Mouse (Mus musculus): ENCODE measurements around the gene Ttn. TPM values are rescaled to one million over a fixed set of nuclear protein-coding genes. Genes with fewer than 3 reads are reported as not detected.

The Ttn gene
- total RNA-seq, 2 experiments from 2014 or later = 0.02 to 0.09 TPM

DNA sequence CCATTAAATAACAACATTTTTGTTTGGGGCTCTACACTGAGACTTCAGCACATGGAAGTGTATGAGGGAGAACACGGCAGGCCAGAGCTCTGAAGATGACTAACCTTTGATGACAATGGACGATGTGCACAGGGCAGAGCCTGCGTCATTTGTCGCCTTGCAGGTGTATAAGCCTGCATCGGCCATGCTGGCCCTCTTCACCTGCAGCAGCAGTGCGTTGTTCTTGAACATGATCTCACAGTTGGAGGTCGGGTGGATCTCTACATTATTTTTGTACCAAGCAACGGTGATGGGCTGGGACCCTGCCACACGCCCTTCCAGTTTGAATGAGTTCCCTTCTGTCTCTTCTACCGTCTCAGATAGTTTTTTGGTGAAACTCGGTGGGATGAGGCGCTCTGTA, 106.8 kb downstream of the Ttn start:
- ATAC-seq (replicated peaks; ENCODE audit: low FRiP score, low TSS enrichment, poor library complexity, severe bottlenecking) = no peak

DNA sequence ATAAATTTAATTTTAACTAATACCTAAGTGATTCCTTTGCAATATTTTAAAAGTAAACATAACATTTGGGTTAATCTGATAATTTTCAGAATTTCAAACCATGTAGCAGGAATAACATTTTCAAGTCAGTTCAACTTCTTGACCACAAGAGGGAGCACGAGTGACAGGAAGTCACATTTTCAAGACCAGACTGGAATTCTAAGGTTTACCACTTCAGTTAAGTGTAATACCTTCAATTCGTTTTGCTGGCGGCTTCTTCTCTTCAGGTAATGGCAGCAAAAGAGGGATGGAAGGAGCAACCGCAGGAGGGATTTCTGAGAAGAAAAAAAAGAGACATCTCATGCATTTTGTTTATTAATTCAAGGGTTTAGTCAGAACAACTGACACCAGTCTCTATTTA, 115.4 kb downstream of the Ttn start:
- ATAC-seq (replicated peaks; ENCODE audit: low FRiP score, low TSS enrichment, poor library complexity, severe bottlenecking) = peak; percentile 75; the same call in 1 of the 2 replicates

DNA sequence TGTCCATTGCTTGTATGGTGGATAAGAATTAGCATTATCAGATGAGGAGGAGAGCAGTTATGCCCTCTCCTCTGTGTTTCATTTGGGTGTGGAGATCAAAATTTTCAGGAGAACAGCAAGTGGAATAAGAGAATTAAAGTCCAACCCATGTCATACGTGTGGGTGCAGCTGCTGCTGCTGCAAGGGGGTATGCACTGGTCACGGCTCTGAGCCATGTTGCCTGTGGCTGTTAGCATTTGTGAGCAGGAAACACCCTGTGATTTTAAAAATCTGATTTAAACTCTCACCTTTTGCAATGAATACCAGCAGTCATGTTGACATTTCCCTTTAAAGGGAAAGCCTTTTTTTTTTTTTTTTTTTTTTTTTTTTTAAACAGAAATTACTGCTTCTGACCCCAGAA, 116.8 kb downstream of the Ttn start:
- ATAC-seq (replicated peaks; ENCODE audit: low FRiP score, low TSS enrichment, poor library complexity, severe bottlenecking) = no peak

DNA sequence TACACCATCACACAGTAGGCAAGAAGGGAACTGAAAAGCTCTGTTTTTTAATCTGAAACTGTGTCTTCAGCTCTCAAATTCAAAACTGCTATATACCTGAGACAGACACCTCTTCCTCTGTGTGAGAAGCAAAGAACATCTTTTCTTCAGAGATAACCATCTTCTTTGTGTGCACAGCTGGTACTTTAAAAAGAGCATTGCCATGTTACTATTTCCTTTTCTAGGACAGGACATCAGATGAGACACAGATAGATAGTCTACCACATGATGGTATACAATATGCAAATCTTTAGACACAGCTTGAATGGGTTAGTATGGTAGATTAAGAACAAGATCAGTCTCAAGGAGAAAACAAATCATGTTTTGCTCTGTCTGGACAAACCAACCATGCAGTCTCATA, 121.0 kb downstream of the Ttn start:
- no peak for ATAC-seq (replicated peaks; ENCODE audit: low FRiP score, low TSS enrichment, poor library complexity, severe bottlenecking)

DNA sequence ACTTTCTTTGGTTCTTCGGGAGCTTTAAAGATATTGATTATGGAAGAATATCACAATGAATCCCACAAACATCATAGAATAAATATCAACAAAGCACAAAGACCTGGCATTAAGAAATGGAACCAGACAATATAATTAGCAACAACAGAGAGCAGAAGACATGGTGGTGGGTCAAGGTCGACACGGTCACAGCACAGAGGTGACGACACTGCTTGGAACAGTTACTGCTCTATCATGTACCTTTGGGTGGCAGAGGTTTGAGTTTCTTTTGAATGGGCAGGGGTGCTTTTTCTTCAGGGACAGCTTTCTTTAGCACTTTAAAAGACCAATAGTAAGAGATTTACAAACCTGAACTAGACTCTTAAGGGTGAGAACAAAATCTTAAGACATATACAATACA, 132.3 kb downstream of the Ttn start:
- ATAC-seq (replicated peaks; ENCODE audit: low FRiP score, low TSS enrichment, poor library complexity, severe bottlenecking) = no peak

DNA sequence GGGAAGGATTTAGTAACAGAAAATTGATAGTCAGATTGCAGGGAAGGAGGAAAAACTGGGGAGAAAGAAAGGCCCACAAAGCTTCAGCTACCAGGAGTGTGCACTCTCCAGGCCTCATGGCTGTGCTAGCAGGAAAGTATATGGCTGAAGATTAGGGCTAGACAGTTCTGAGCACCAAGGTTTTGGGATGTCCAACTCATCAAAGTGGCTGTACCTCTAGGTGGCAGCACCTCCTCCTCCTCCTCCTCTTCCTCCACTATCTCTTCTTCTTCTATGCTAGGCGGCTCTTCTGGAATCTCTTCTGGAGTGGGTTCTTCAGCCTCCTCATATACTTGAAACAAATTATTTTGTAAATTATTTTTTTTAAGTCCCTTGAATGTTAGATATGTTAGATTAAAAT, 139.2 kb downstream of the Ttn start:
- no peak for ATAC-seq (replicated peaks; ENCODE audit: low FRiP score, low TSS enrichment, poor library complexity, severe bottlenecking)

DNA sequence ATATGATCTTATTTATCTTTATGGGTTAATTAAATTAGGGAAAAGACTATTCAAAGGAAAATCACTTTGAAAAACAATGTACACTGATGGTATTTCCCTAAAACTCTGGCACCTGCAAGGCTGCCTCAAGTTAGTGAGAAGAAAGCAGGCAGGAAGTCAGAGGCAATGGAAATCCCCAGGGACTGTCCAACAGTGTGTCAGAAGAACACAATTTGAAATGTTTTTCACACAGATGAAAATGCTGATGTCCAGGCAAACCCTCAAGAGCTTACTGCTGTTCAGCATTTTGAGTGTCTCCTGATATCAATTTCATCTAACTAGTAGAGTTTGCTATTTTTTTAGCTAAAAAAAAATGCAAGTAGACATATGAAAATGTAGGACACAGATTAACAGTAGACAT, 161.9 kb downstream of the Ttn start:
- no peak for ATAC-seq (replicated peaks; ENCODE audit: low FRiP score, low TSS enrichment, poor library complexity, severe bottlenecking)

DNA sequence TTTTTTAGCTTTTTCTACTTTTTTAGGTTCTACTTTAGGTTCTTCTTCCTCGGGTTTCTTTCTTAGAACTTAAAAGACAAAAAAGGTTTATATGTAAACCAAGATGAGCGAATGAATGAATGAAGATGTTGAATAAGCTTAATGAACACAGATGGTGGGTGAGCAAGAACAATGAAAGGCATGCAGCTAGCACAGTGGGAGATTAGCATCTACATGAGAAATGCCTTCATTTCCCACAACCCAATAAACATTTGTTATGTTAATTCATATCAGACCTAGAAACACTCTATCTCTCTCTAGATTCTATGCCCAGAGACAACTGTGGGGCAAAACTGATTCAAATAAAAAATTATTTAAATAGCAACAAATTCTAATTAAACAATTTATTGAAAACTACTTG, 164.6 kb downstream of the Ttn start:
- no peak for ATAC-seq (replicated peaks; ENCODE audit: low FRiP score, low TSS enrichment, poor library complexity, severe bottlenecking)

DNA sequence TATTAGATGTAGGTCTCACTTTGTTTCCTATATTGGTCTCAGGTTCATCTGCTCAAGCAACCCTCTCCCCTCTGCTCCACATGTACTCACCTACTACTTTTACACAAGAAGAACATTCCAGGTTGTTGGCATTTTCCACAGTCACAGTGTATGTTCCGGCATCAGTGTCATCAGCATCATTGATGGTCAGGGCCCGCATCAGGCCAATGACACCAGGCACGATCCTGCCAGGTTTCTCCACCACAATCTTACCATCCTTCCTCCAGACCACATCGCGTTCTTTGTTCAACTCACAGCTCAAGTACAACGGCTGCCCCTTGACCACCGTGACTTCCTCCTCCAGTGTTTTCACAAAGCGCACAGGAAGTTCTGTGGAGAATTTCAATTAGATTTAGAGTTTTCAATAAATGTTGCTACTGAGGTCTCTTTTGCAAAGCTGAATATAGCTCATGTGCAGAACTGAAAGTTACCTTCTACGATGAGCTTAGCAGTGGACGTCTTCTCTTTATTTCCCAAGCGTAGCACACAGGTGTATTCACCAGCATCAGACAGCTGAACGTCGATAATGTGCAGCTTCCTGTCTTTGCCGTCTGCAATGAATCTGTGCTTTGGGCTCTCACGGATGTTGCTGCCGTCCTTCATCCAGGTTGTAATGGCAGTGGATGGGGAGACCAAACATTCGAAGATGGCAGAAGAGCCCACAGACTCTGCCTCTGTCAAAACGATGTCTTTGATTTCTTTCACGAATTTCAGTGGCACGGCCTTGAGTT, 168.1 kb downstream of the Ttn start:
- no peak for ATAC-seq (replicated peaks; ENCODE audit: low FRiP score, low TSS enrichment, poor library complexity, severe bottlenecking)

DNA sequence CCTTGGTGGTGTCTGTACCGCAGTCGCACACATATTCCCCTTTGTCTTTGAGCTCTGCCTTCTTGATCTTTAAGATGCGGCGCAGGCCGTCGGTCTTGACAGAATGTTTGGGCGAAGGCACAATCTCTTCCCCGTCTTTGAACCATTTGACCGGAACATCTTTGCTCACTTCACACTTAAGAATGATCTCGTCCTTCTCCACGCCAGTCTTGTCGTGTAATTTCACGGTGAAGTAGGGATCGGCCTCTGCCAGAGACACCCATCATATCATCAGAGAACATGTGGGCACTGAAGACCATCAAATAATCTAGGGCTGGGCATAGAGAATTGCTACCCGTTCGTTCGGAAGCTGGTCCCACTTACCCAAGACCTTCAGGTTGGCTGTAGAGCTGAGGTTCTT, 171.2 kb downstream of the Ttn start:
- ATAC-seq (replicated peaks; ENCODE audit: low FRiP score, low TSS enrichment, poor library complexity, severe bottlenecking) = no peak

DNA sequence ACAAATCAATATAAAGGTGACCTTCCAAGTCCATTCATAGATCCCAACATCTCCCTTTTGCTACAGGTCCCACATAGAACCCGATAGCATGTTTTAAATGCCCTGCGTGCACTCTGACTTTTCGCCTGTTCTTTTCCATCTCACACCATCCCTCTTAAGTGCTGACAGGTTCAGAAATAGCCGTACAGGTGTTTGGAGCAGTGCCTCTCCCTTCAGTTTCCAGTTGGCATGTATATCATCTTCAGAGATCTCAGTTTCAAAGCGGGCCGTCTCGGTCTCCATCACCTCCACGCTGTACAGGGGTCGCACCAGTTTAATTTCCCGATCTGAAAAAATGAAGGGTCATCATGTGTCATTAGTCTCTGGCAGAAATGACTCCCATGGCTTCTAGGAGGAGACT, 174.0 kb downstream of the Ttn start:
- ATAC-seq (replicated peaks; ENCODE audit: low FRiP score, low TSS enrichment, poor library complexity, severe bottlenecking) = no peak

DNA sequence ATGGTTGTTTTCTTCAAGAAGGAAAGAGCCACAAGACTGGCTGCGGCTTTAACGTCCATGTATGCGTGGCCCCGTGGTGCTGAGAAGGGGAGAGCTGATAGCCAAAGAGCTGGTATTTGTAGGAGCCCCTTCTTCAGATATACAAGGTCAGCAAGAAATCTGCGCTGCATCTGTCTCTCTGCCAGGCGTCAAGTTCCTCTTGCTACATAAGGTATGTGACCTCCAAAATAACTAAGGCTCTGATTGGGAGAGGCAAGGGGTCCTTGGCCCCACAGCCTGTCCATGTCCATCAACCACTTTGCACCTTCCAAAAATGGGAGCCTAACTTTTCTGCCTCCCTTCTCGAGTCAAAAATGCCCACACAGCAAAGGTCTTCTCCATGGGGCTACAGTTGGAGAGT, 175.1 kb downstream of the Ttn start:
- no peak for ATAC-seq (replicated peaks; ENCODE audit: low FRiP score, low TSS enrichment, poor library complexity, severe bottlenecking)

DNA sequence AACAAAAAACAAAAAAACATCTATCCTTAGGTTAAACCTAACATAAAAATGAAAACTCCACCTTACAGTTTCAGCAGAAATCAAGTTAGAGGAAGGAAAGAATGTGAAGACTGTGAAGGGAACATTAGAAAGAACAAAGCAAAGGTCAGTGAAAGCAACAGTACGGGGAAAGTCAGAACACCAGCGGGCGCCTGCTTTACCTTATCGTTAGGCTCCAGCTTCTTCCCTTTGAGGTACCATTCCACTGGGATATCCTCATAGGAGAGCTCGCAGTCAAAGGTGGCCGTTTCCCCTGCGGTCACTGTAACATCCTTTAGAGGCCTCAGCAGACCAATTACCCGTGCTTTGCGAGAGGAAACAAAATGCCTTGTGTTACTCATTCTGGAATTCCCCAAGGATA, 175.5 kb downstream of the Ttn start:
- no peak for ATAC-seq (replicated peaks; ENCODE audit: low FRiP score, low TSS enrichment, poor library complexity, severe bottlenecking)

DNA sequence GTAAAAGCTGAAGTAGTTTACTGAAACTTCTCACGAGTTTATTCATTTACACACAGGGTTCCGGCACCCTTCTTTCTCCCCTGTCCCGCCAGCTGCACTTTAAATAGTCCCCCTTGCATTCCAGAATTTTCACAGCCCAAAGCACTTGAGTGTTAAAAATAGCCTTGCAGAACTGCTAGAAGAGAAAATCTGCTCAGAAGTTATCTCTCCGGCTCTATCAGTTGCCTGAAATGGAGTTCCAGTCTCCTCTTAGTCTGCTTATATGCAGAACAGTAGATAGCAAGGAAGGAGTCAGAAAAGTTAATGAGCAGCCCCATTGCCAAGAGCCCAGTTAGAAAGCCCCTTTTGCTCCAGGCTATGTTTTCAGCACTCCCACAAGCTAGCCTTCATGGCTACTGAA, 176.0 kb downstream of the Ttn start:
- no peak for ATAC-seq (replicated peaks; ENCODE audit: low FRiP score, low TSS enrichment, poor library complexity, severe bottlenecking)

DNA sequence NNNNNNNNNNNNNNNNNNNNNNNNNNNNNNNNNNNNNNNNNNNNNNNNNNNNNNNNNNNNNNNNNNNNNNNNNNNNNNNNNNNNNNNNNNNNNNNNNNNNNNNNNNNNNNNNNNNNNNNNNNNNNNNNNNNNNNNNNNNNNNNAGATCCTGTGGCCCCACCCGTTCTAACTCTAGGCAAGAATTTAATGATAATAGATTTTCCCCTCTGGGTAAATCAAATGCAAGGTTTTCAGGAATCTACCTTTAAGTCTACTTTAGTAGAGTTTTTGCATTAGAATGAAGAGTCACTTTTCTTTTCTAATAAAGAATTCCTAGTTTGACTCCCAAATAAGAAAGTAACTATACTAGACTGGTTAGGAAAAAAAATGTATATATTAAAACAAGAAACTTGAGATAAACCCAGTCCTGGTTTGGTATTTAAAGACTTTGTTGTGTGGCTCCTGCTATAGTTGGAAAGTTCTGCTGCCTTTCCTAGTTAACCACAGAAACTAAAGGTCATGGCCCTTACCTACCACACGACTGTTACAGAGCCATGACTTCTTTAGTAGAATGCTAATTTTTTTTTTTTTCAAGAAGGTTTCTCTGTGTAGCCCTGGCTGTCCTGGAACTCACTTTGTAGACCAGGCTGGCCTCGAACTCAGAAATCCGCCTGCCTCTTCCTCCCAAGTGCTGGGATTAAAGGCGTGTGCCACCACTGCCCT, 177.0 kb downstream of the Ttn start:
- no peak for ATAC-seq (replicated peaks; ENCODE audit: low FRiP score, low TSS enrichment, poor library complexity, severe bottlenecking)

DNA sequence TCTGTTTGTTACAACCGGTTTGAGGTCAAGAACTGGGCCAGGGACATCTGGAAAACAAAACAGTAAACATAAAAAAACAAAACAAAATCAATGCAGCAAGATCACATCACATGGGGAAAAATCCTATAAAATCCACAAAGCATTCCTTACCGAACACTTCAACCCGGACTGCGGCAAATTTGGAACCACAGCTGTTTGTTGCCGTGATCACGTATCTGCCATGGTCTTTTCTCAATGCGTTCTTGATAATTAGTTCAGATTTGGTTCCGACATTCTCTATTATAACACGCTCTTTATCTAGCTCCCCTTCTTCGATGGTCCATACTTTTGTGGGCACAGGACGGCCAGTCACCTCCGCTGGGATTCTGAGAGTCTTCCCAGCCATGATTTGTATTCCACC, 198.2 kb downstream of the Ttn start:
- no peak for ATAC-seq (replicated peaks; ENCODE audit: low FRiP score, low TSS enrichment, poor library complexity, severe bottlenecking)

DNA sequence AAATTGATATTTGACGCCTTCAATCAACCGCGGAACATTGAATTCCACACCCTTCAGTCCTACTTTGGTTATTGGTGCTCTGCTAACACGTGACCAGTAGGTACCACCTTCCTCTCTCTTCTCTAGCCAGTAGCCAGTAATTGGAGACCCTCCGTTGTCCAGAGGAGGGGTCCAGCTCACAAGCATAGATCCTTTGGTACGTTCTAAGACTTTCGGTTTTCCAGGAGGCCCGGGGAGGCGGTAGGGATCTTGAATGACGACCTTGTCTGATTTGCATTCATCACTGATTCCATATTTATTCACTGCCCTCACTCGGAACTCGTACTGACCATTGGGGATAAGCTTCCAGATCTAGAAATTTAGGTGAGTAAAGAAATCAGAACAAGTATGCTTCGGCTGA, 201.6 kb downstream of the Ttn start:
- no peak for ATAC-seq (replicated peaks; ENCODE audit: low FRiP score, low TSS enrichment, poor library complexity, severe bottlenecking)

DNA sequence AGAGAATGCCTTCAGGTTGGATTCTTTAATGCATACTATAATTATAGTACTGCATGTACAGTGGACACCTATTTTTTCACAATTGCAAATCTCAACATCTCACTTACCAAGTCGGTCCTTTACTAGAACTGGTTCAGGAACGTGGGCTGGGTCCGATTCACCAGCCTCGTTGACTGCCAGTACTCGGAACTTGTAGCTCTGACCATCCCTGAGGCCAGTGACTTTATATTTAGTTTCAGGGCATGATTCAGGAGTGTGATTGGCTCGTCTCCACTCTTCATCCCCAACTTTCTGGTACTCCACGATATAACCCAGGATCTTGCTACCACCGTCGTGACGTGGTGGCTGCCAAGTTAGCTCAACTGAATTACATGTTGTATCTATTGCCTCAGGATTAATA, 212.5 kb downstream of the Ttn start:
- no peak for ATAC-seq (replicated peaks; ENCODE audit: low FRiP score, low TSS enrichment, poor library complexity, severe bottlenecking)

DNA sequence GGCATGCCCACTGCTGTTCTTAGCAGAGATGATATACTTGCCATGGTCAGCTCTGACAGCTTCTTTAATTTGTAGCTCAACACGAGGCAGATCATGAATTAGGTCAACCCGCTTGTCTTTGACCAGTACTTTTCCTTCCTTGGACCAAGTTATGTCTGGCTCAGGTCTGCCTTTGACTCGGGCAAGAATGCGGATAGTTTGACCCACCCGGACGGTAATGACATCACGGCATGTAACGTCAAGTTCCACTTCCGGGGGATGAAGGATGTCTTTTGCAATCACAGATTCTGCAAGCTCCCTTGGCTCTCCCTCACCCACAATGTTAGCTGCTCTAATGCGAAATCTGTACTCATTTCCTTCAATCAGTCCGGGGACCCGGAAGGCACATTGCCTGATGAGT, 215.1 kb downstream of the Ttn start:
- no peak for ATAC-seq (replicated peaks; ENCODE audit: low FRiP score, low TSS enrichment, poor library complexity, severe bottlenecking)

DNA sequence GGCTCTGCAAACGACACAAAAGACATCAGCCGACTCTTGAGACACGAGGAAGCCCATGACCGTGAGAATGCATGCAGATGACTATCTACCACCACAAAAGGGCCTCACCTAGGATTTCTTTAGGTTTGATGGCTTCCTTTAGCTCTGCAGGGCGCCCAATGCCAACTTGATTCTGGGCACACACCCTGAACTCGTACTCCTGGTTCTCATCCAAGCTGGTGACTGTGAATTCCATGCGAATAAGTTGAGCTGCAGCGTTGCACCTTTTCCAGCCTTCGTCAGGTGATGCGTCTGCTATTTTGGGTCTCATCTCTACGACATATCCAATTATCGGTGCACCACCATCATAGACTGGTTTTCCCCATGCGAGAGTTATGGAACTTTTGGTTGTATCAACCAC, 217.8 kb downstream of the Ttn start:
- no peak for ATAC-seq (replicated peaks; ENCODE audit: low FRiP score, low TSS enrichment, poor library complexity, severe bottlenecking)

DNA sequence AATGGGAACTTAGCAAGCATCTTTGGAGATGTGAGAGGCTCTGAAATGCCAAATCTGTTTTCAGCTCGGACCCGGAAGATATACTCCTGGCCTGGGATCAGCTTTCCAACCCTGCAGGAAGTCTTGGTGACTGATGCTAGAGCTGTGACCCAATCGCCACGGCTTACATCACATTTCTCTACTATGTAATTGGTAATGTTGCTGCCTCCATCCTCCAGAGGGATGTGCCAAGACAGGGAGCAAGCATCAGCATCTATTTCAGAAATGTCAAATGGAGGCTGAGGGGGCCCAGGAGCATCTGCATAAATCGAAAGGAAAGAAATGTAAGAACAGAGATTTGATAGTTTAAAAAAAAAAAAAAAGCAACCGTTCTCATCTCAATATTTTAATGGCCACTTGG, 220.2 kb downstream of the Ttn start:
- ATAC-seq (replicated peaks; ENCODE audit: low FRiP score, low TSS enrichment, poor library complexity, severe bottlenecking) = no peak
